Mouse (Mus musculus): Measurements from ENCODE around the gene Naif1.

The Naif1 gene

GRCm38 (mm10) chr2:32500461-32500860, 50.2 kb downstream of the Naif1 start:
- DNase-seq (ENCODE audit: low spot score in 2 of 2): no peak

- no peak for DNase-seq (ENCODE audit: low spot score in 2 of 2)
Observed at GRCm38 (mm10) chr2:32501754-32502324, 51.6 kb downstream of the Naif1 start.

- no peak for DNase-seq (ENCODE audit: low spot score in 2 of 2)
Observed at GRCm38 (mm10) chr2:32502843-32503242, 52.6 kb downstream of the Naif1 start.

- DNase-seq (ENCODE audit: low spot score in 2 of 2): no peak
Observed at GRCm38 (mm10) chr2:32503588-32503987, 53.3 kb downstream of the Naif1 start.

- no peak for DNase-seq (ENCODE audit: low spot score in 2 of 2)
Observed at GRCm38 (mm10) chr2:32505536-32505935, 55.3 kb downstream of the Naif1 start.

Data from left cerebral cortex, adult 9 months (tissue).